Mouse (Mus musculus) left cerebral cortex, adult 11 months (tissue): ENCODE measurements around the gene Pnpla3.

Experiments used
- DNase-seq: peaks from one replicate; pipeline ENCODE4 v3.0.0; 2022; ENCODE audit warnings: low spot score

The Pnpla3 gene

GRCm38 (mm10) chr15:84217969-84218782 lies 50.5 kb downstream of the Pnpla3 start:
- DNase-seq, result no peak

- no peak for DNase-seq
These were observed 51.2 kb downstream of the Pnpla3 start for GRCm38 (mm10) chr15:84218783-84219271.

- DNase-seq, result no peak
These were observed 53.9 kb downstream of the Pnpla3 start for GRCm38 (mm10) chr15:84221539-84221938.

- DNase-seq, result no peak
These were observed 55.8 kb downstream of the Pnpla3 start for GRCm38 (mm10) chr15:84223423-84223822.

GRCm38 (mm10) chr15:84224779-84225178 lies 57.1 kb downstream of the Pnpla3 start:
- DNase-seq, result no peak

- no peak for DNase-seq
These were observed 59.3 kb downstream of the Pnpla3 start for GRCm38 (mm10) chr15:84226918-84227317.

- no peak for DNase-seq
These were observed 63.0 kb downstream of the Pnpla3 start for GRCm38 (mm10) chr15:84230661-84231060.

- DNase-seq, result no peak
These were observed 63.6 kb downstream of the Pnpla3 start for GRCm38 (mm10) chr15:84231113-84231712.

- DNase-seq, result no peak
These were observed 64.3 kb downstream of the Pnpla3 start, which contains the start of gene Parvb for GRCm38 (mm10) chr15:84231721-84232561. Parvb (plus strand) TSS chr15:84232043.

GRCm38 (mm10) chr15:84232609-84233008 lies 65.0 kb downstream of the Pnpla3 start:
- DNase-seq, result no peak

- DNase-seq, result no peak
These were observed 67.4 kb downstream of the Pnpla3 start for GRCm38 (mm10) chr15:84234794-84235581.

GRCm38 (mm10) chr15:84235646-84236045 lies 68.0 kb downstream of the Pnpla3 start:
- DNase-seq, result no peak
